Comparison of ENCODE assay signal across 26 mouse cellular contexts in the genomic region with DNA sequence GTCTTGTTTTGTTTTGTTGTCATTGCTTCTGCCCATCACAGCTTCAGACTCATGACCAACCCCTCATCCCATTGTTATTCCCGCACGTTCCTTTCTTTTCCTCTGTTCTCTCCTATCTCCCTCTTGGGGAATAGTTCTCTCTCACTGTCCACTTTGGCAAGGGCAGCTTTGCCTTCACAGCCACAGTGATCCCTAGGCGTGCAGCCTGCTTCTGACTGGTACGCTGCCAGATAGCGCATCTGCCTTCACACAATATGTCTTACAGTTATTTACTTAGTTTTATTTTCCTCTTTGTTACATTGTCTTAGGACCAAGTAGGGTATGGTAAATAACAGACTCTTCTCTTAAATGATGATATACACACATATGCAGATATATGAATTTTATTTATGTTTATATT.
"Had no signal": no experiment of that assay in that cellular context is flagged by ENCODE, and none has a peak within 500 bp of the region (broad histone marks: within the 10 kb centered on the region; RNA-seq: fewer than 3 reads in every experiment).

No protein-coding gene starts in this region.

- ATAC-seq: hindbrain, embryonic 16.5 days; inflammation-experienced regulatory T-cells, adult 6 months; intestine, embryonic 15.5 days; intestine, postnatal 0 days had no signal

- H3K27ac ChIP-seq: gastrocnemius, adult 2 months; heart, embryonic 10.5 days; hindbrain, embryonic 10.5 days; hindbrain, embryonic 12.5 days; hindbrain, embryonic 14.5 days; intestine, embryonic 15.5 days; layer of hippocampus, adult 2 months; limb, embryonic 10.5 days; limb, embryonic 12.5 days; liver, embryonic 13.5 days had no signal

- H3K27me3 ChIP-seq: hindbrain, embryonic 12.5 days; intestine, embryonic 15.5 days; liver, embryonic 13.5 days had no signal

- H3K4me2 ChIP-seq: heart, embryonic 12.5 days; hindbrain, embryonic 12.5 days; hindbrain, embryonic 14.5 days; intestine, embryonic 15.5 days; limb, embryonic 12.5 days; liver, embryonic 11.5 days; liver, embryonic 13.5 days had no signal

- DNase-seq: gastrocnemius, adult 2 months; gastrocnemius, postnatal 10 days; gastrocnemius, postnatal 25 days; heart, adult 18-20 months; heart, postnatal 10 days; heart, postnatal 4 days; kidney, adult 18-20 months; kidney, adult 8-10 months; kidney, postnatal 10 days; kidney, postnatal 25 days; kidney, postnatal 4 days; liver; liver, embryonic 13.5 days had no signal

- H3K9ac ChIP-seq: heart, embryonic 12.5 days; hindbrain, embryonic 12.5 days; hindbrain, embryonic 14.5 days; intestine, embryonic 15.5 days; limb, embryonic 12.5 days; liver, embryonic 13.5 days had no signal

- H3K4me3 ChIP-seq: gastrocnemius, adult 2 months; heart, embryonic 10.5 days; heart, embryonic 12.5 days; hindbrain, embryonic 10.5 days; hindbrain, embryonic 12.5 days; intestine, embryonic 15.5 days; layer of hippocampus, adult 2 months; limb, embryonic 10.5 days; limb, embryonic 12.5 days; liver, embryonic 13.5 days had no signal

- H3K4me1 ChIP-seq: intestine, embryonic 15.5 days; liver, embryonic 13.5 days had no signal

- H3K9me3 ChIP-seq: heart, embryonic 10.5 days; heart, embryonic 12.5 days; hindbrain, embryonic 10.5 days; hindbrain, embryonic 12.5 days; intestine, embryonic 15.5 days; limb, embryonic 10.5 days; limb, embryonic 12.5 days; liver, embryonic 13.5 days had no signal

- H3K36me3 ChIP-seq: heart, embryonic 10.5 days; heart, embryonic 12.5 days; hindbrain, embryonic 10.5 days; hindbrain, embryonic 12.5 days; intestine, embryonic 15.5 days; limb, embryonic 10.5 days; limb, embryonic 12.5 days; liver, embryonic 13.5 days had no signal
